Mouse (Mus musculus) small intestine, adult 2 months (tissue): ENCODE results near the gene Kdm5c. TPM values are rescaled to one million over a fixed set of nuclear protein-coding genes. Genes with fewer than 3 reads are reported as not detected.

Experiments
- H3K27ac ChIP-seq: fragments of 200-500 bp; 2 replicates; pipeline ENCODE4 v1.5.1; 2012; ENCODE audit warnings: low read depth, low read length, control low read depth, inconsistent platforms; ENCODE audit not compliant: insufficient read depth
- H3K27me3 ChIP-seq: fragments of 200-500 bp; 2 replicates; pipeline ENCODE4 v1.6.1; 2012; ENCODE audit warnings: mild to moderate bottlenecking, moderate library complexity, low read length, inconsistent platforms; ENCODE audit not compliant: control insufficient read depth, insufficient read depth
- H3K36me3 ChIP-seq: fragments of 200-500 bp; 2 replicates; pipeline ENCODE4 v1.6.1; 2012; ENCODE audit warnings: mild to moderate bottlenecking, low read length, control low read depth, inconsistent platforms; ENCODE audit not compliant: control insufficient read depth, insufficient read depth
- H3K4me1 ChIP-seq: fragments of 200-500 bp; 2 replicates; pipeline ENCODE4 v1.6.1; 2012; ENCODE audit warnings: low read length, inconsistent platforms, mixed read lengths; ENCODE audit not compliant: control insufficient read depth, insufficient read depth, insufficient read length
- H3K4me3 ChIP-seq: fragments of 200-500 bp; 2 replicates; pipeline ENCODE4 v1.5.1; 2012; ENCODE audit warnings: low read depth, mild to moderate bottlenecking, control low read depth, inconsistent platforms, low read length, moderate library complexity
- CTCF ChIP-seq: fragments of 200-500 bp; IDR thresholded peaks from 2 replicates; pipeline ENCODE4 v1.5.1; 2012; ENCODE audit warnings: low read depth, mild to moderate bottlenecking, control low read depth, inconsistent platforms, low read length, moderate library complexity, mixed read lengths; ENCODE audit not compliant: insufficient replicate concordance, insufficient read length; ENCODE audit errors: extremely low read depth
- POLR2A ChIP-seq: fragments of 200-500 bp; IDR thresholded peaks from 2 replicates; pipeline ENCODE4 v1.6.1; 2012; ENCODE audit warnings: low read depth, mild to moderate bottlenecking, control low read depth, inconsistent platforms, low read length, moderate library complexity
- WGBS: fragments of 180-500 bp; shearing (Covaris S2); methylation state at CpG from one replicate; pipeline ENCODE4 v1.1.7; 2018; 5-methylcytosine and 5-hydroxymethylcytosine counted together
- polyA plus RNA-seq: library from polyadenylated mRNA; depleted of rRNA; stranded (reverse); fragments of >200 nt; gene quantifications from 2 replicates; pipeline ENCODE4 v1.2.3, GENCODE M21; 2012

Kdm5c gene
- polyA plus RNA-seq, 1 experiment: 48.5 TPM

- WGBS: 84% methylated on average over 4 of the region's 4 CpGs
- H3K4me3 ChIP-seq: no peak overlapping the region
- H3K27ac ChIP-seq: no peak overlapping the region
- no peaks in the 10 kb centered on the region for H3K27me3 ChIP-seq
- no peaks in the 10 kb centered on the region for H3K4me1 ChIP-seq
- peaks cover 8% of the 10 kb centered on the region for H3K36me3 ChIP-seq
- TF ChIP-seq CTCF: no peak
- no peak for TF ChIP-seq POLR2A
These were observed 29.6 kb upstream of the Kdm5c start for GRCm38 (mm10) chrX:152203247-152203646.

GRCm38 (mm10) chrX:152205486-152205885 is 27.3 kb upstream of the Kdm5c start:
- Histone ChIP-seq H3K27ac (no peak overlapping the region), H3K27me3 (no peaks in the 10 kb centered on the region), H3K36me3 (peaks cover 18% of the 10 kb centered on the region), H3K4me3 (no peak overlapping the region), H3K4me1 (no peaks in the 10 kb centered on the region)
- WGBS: 94% methylated on average over 1 of the region's 1 CpGs
- TF ChIP-seq CTCF: no peak

GRCm38 (mm10) chrX:152214703-152215102 is 18.1 kb upstream of the Kdm5c start:
- TF ChIP-seq CTCF (no peak), POLR2A (no peak)
- Histone ChIP-seq H3K27me3 (no peaks in the 10 kb centered on the region), H3K4me3 (no peak overlapping the region), H3K4me1 (no peaks in the 10 kb centered on the region), H3K36me3 (peaks cover 20% of the 10 kb centered on the region), H3K27ac (no peak overlapping the region)
- 79% methylated on average over 1 of the region's 1 CpGs for WGBS

GRCm38 (mm10) chrX:152218529-152218928 is 14.3 kb upstream of the Kdm5c start:
- TF ChIP-seq CTCF: no peak
- TF ChIP-seq POLR2A: no peak
- Histone ChIP-seq H3K36me3 (peaks cover 21% of the 10 kb centered on the region), H3K27me3 (no peaks in the 10 kb centered on the region), H3K4me1 (no peaks in the 10 kb centered on the region), H3K27ac (no peak overlapping the region), H3K4me3 (no peak overlapping the region)
- WGBS: 87% methylated on average over 2 of the region's 2 CpGs

DNA sequence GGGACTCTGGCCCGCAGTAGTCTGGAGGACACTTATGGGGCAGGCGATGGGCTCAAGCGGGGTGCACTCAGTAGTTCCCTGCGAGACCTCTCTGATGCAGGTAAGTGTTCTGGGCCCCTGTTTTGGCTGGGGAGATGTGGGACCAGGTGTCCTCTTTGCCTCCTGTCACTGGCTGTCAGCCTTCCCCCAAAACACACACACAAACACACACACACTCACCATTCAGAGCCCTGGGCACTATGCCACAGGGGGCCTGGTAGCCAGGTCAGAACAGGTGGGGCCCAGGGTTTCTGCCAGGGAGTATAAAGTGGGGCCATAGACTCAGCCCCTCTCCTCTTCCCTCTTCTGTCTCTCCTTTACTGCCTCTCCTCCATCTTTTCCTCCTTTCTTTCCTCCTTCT is 11.1 kb upstream of the Kdm5c start:
- H3K27me3 ChIP-seq: no peaks in the 10 kb centered on the region
- H3K27ac ChIP-seq: no peak overlapping the region
- no peaks in the 10 kb centered on the region for H3K4me1 ChIP-seq
- H3K4me3 ChIP-seq: no peak overlapping the region
- peaks cover 11% of the 10 kb centered on the region for H3K36me3 ChIP-seq
- WGBS: 73% methylated on average over 4 of the region's 4 CpGs
- TF ChIP-seq CTCF (no peak), POLR2A (no peak)

DNA sequence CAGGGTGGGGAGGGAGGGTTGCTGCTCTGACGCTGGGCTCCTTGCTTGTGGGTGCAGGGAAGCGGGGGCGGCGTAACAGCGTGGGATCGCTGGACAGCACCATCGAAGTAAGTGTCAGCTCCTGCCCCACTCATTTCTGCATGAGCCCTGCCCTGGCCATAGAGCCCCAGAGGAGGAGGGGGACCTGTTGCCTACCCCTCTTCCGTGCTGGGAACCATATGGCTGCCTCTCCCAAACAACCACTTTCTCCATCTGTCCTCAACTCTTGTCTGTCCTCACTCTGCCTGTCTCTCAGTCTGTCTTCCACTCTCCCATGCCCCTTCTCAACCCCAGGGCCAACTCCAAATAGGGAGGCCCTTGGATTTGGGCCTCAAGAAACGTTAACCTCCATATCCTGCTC is 10.6 kb upstream of the Kdm5c start:
- Histone ChIP-seq H3K4me3 (no peak overlapping the region), H3K27ac (no peak overlapping the region), H3K27me3 (no peaks in the 10 kb centered on the region), H3K36me3 (peaks cover 11% of the 10 kb centered on the region), H3K4me1 (no peaks in the 10 kb centered on the region)
- no peak for TF ChIP-seq POLR2A
- TF ChIP-seq CTCF: no peak
- 74% methylated on average over 9 of the region's 9 CpGs for WGBS

DNA sequence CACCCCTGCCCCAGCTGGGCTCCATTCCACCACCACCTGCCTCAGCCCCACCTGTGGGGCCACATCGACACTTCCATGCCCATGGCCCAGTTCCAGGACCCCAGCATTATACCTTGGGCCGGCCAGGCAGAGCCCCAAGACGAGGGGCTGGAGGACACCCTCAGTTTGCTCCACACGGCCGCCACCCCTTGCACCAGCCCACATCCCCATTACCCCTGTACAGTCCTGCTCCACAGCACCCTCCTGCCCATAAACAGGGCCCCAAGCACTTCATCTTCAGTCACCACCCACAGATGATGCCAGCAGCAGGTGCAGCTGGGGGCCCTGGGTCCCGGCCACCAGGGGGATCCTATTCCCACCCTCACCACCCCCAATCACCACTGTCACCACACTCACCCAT is 9.5 kb upstream of the Kdm5c start:
- WGBS: 84% methylated on average over 6 of the region's 6 CpGs
- TF ChIP-seq CTCF (no peak), POLR2A (no peak)

GRCm38 (mm10) chrX:152224280-152224679 is 8.5 kb upstream of the Kdm5c start:
- H3K4me3 ChIP-seq: no peak overlapping the region
- H3K27me3 ChIP-seq: no peaks in the 10 kb centered on the region
- H3K27ac ChIP-seq: no peak overlapping the region
- no peaks in the 10 kb centered on the region for H3K4me1 ChIP-seq
- no peak for TF ChIP-seq POLR2A
- no peak for TF ChIP-seq CTCF
- 61% methylated on average over 5 of the region's 5 CpGs for WGBS
- peaks cover 8% of the 10 kb centered on the region for H3K36me3 ChIP-seq

More for the DNA sequence above, 9.5 kb upstream of the Kdm5c start:
- no peak overlapping the region for H3K27ac ChIP-seq
- no peaks in the 10 kb centered on the region for H3K27me3 ChIP-seq
- H3K36me3 ChIP-seq: peaks cover 11% of the 10 kb centered on the region
- no peak overlapping the region for H3K4me3 ChIP-seq
- no peaks in the 10 kb centered on the region for H3K4me1 ChIP-seq
